Mouse (Mus musculus) mature B cell (primary cell): ENCODE measurements around the gene Itgb2.

Experiments used
- in situ Hi-C: fragments of 300-500 bp; cut with MboI; formaldehyde crosslinking; loops from 2 replicates; pipeline ENCODE4 v1.14.3; 2019

Gene Itgb2

DNA sequence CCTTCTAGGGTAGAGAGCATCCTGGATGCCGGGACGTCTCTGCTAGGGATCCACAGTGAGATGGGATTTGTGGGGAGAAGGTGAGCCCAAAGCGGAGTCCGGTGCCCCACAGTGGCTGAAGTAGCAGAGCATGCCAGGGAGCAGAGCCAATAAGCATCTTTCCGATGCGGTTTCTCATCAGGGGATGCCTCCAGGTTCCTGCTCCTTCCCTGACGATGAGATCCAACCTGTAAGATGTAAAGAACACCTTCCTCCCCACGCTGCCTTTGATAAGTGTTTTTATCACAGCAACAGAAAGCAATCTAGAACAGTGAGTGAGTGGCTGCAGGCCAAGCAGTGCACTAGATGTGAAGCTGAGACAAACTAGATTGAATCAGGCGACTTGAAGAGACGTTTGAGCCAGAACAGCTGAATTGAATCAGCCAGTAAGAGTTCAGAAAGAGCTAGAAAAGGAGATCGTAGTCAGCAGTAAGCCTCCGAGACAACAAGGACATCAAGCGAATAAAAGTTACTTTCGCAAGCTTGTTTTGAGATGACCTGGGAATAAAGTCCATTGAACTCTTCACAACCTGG lies 13.6 kb upstream of the Itgb2 start:
- in situ Hi-C loops = loop anchor here (5.0 to 10.0 kb wide), 3 partner anchors 66 to 232 kb away; partner anchors contain the start of genes Pttg1ip and Ube2g2

DNA sequence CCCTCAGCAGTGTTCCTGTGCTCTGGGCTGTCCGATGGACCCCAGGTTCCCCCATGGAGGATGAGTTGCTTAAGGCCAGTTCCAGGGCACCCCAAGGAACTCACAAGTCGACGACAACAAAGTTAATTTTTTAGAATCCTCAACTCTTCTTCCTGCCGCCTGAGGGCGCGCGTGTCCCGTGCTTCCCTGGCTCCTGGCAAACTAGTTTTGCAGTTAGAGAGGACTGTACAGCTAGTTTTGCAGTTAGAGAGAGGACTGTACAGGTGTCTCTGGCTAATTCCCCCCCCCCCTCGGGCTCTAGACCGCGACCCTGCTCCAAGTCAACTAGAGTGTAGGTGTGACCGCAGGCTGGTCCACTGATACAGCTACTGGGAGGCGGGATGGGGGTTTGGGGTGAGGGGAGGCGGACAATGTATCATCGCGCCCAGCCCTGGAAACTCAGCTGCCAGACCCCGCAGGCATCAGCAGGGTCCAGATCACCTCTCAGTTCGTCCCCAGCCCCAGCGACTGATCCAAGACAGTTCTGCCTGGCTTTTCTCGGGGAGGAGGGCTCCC lies 12.9 kb upstream of the Itgb2 start:
- in situ Hi-C loops = loop anchor here (5.0 to 10.0 kb wide), 3 partner anchors 65 to 232 kb away; partner anchors contain the start of genes Pttg1ip and Ube2g2

GRCm38 (mm10) chr10:77517801-77518200 lies 12.3 kb upstream of the Itgb2 start:
- in situ Hi-C loops = loop anchor here (5.0 to 10.0 kb wide), 3 partner anchors 64 to 233 kb away; partner anchors contain the start of genes Pttg1ip and Ube2g2

DNA sequence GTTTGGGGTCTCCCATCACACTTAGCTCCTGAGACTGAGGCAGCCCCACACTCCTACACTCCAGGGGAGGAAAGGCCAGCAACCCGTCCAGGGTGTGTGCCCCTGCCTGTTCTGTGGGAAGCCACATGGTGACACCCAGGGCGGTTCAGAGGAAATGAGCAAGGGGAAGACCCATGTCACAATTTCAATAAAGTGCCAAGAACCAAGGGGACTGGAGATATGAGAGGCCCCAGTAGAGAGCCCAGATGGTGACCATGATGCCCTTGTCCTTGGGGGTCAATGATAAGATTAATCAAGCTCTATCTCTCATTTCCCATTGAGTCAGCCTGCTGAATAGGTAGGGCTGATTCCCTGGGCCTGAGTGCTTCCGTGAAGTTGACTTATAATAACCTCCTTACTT lies 10.9 kb upstream of the Itgb2 start:
- in situ Hi-C loops = loop anchor here (5.0 to 10.0 kb wide), 3 partner anchors 63 to 234 kb away; partner anchors contain the start of genes Pttg1ip and Ube2g2

DNA sequence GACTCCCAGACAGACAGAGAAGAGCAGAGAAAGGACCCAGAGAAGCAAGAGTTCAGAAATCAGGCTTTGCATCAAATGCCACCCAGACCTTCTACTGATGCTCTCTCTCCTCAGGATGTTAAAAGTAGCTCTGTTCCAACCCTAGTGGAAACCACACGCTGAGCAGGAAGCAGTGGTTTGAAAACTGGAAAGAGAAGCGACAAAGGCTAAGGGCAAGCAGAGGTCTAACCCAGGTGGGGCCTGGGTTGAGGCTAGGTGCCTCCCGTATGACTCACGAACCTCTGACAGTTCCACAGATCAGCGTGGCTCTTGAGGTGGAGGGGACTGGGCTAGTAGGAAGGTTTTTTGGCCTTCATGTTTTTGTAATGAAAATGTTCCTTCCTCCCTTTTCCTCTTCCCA lies 9.6 kb upstream of the Itgb2 start:
- in situ Hi-C loops = no loop called here

DNA sequence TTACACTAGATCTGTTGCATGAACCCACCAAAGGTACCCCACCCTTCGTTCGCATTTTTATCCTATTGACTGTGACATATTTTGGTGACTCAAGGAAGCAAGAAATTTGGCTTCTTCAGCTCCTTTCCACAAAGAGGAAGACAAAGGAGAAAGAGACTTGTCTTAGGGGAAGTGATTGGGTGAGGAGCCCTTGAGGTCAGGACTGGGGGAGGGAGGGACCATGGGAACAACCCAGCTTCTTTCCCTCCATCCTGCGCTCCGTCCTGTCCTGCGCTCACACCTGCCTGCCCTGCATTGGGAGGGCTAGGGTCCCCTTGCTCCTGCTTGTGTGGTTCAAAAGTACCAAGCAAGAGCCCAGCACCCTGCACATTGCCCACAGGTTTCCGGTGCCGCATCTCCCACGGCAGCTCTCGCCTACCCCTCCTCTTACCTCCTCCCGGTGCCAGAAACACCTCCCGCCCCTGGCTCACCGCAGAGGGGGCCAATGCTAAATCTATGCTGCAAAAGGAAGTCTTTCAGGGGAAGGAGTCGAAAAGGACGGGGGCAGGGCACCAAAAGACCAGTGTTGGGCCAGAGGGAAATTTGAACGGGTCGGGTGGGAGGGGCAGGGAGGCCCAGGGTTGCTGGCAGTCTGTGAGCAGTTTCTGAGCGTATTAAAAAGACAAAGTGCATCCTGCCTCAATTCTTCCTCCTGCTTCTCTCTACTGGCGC lies 7.9 kb upstream of the Itgb2 start:
- in situ Hi-C loops = no loop called here

DNA sequence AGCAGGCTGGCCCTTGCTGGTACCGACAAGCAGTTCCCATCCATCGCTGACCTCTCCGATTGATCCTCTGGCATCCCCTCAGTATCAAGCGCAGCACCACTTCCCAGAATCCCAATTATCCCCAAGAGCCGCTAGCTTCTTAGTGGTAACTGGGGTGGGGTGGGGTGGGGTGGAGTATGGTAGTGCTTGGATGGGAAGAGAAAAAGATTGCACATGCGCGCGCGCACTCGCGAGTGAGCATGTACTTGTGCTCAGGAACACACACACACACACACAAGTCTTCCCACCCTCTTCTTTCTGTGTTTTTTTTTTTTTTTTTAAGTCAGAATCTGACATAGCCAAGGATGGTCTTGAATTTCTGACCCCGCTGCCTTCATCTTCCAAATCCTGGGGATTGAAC lies 7.3 kb upstream of the Itgb2 start:
- in situ Hi-C loops = no loop called here

- in situ Hi-C loops = no loop called here
These were observed 6.7 kb upstream of the Itgb2 start for GRCm38 (mm10) chr10:77523321-77523720.

GRCm38 (mm10) chr10:77526488-77526887 lies 3.6 kb upstream of the Itgb2 start:
- in situ Hi-C loops = no loop called here

- in situ Hi-C loops = no loop called here
These were observed 1.4 kb upstream of the Itgb2 start for GRCm38 (mm10) chr10:77528634-77529033.

- in situ Hi-C loops = no loop called here
These were observed 1.3 kb downstream of the Itgb2 start for GRCm38 (mm10) chr10:77531026-77532019.

GRCm38 (mm10) chr10:77532020-77532413 lies 2.0 kb downstream of the Itgb2 start:
- in situ Hi-C loops = no loop called here

GRCm38 (mm10) chr10:77536727-77537126 lies 6.7 kb downstream of the Itgb2 start:
- in situ Hi-C loops = no loop called here

DNA sequence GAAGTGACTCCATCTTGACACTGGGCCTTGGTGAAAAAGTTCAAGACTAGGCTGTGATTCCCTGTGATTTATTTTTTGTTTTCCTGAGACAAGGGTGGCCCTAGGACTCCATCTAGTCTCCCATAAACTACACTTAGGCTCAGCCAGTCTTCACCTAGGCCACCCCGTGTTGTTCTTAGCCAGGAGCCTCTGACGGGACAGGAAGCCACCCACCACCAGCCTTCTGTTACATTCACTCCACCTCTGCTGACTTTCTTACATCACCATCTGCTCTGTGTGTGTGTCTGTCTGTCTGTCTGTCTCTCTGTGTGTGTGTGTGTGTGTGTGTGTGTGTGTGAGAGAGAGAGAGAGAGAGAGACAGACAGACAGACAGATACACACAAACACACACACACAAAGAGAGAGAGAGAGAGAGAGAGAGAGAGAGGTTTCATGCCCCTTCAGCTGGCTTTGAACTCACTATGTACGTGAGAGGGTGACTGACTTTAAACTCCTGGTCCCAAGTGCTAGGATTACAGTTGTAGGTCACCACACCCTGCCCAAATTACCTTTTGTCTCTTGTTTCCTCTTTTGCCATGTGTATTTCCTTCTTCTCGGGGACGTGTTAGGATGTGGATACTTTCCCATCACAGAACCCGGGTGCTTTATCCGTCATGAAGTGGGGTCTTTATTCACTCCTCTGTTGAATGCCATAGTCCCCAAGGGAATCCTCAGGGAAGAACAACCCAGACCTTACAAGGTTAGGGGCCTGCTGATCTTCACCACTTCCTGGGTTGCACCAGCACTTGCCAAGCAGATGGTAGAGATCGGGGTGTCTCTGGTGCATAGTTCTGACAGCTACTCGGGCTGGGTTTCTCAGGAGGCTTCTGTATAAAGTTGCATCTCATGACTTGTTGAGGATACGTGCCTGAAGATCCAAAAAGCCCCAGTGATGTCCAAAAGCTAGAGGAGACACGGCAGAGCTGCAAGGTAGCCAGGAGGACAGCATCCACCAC lies 7.5 kb downstream of the Itgb2 start:
- in situ Hi-C loops = no loop called here

- in situ Hi-C loops = no loop called here
These were observed 9.4 kb downstream of the Itgb2 start for GRCm38 (mm10) chr10:77539320-77539945.

GRCm38 (mm10) chr10:77540576-77541102 lies 10.6 kb downstream of the Itgb2 start:
- in situ Hi-C loops = no loop called here

- in situ Hi-C loops = no loop called here
These were observed 12.0 kb downstream of the Itgb2 start for GRCm38 (mm10) chr10:77541864-77542666.

DNA sequence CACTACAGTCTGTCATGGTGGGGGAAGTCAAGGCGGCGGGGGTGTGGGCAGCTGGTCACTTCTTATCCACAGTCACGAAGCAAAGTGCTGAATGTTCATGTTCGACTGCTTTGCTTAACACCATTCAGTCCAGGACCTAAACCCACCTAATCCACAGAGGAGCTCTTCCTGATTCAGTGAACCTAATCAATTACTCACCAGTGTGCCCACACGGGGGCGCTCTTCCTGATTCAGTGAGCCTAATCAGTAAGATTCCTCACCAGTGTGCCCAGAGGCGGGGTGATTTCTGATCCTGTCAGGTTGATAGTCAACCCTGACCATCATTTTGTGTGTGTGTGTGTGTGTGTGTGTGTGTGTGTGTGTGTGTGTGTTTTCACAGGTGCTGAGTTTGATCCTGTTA lies 13.2 kb downstream of the Itgb2 start:
- in situ Hi-C loops = no loop called here

DNA sequence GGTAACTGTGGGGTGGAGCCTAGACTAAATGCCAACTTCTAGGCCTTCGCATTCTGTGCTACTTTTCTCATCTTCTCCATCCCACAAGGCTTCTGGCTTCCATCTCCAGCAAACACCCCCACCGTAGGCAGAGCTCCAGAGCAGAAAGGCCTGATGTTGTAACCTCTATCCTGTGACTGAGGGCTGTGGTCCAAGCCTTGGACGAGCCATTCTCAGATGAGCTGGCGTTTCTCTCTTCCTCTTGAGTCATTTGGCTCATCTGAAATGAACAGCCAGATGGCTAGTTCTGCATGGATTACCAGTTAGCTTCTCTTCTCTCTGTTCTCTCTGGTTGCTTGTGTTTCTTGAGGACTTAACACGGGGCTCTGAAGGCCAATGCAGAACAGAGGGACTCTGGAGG lies 14.9 kb downstream of the Itgb2 start:
- in situ Hi-C loops = no loop called here
